Mouse (Mus musculus) adrenal gland, adult (tissue): ENCODE measurements around the gene Ogfod2.

Source experiments
- DNase-seq, 2 experiments: peaks; one replicate each; pipeline ENCODE4 v3.0.0; 2022 to 2023; ENCODE audit warnings: low spot score in 1 of 2; ENCODE audit not compliant: inconsistent age in 2 of 2

Ogfod2 gene

GRCm38 (mm10) chr5:124111742-124112497 lies at the start of gene Ogfod2:
Gene Ogfod2, plus strand, starts transcription at chr5:124112297.
- peak; percentile 95 to 98 for DNase-seq

GRCm38 (mm10) chr5:124069657-124070056 lies 42.4 kb upstream of the Ogfod2 start:
- DNase-seq = no peak

DNA sequence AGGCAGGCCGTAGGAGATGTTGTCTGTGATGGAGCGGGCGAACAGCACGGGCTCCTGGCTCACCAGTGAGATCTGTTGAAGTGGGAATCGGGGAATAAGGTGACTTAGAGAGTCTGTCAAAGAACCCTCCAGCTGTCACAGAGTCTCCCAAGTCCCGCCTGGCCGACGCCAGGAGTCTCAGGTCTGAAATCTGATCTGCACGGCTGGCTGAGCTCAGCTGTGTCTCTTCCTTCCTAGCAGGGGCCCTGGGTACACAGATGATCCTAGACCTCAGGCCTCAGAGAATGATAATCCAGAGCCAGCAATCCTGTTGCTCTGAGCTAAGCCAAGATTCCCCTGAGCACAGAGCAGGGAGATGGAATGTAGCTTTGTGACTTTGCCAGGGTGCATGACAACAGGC lies 38.4 kb upstream of the Ogfod2 start:
- DNase-seq = no peak

GRCm38 (mm10) chr5:124074845-124075307 lies 37.2 kb upstream of the Ogfod2 start:
- DNase-seq = peak; percentile 36 to 79

DNA sequence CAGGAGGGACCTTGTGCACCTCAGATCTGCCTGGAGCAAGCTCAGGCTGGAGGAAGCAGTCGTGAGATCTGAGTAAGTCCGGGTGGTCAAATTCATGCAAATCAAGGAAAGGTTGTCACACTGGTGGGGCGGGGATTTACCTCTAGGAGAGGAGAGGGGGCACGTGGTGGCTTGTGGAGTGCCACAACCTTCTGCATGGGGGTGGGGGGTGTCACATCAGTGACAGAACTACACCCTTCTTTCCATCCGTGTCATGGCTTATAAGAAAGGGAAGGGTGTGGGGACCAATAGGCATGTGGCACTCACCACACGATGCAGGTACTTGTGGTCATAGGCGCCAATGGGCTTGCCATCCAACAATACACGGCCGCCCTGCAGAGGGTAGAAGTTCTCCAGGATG lies 36.4 kb upstream of the Ogfod2 start:
- no peak for DNase-seq

- DNase-seq = no peak
These were observed 35.5 kb upstream of the Ogfod2 start for GRCm38 (mm10) chr5:124076559-124076958.

DNA sequence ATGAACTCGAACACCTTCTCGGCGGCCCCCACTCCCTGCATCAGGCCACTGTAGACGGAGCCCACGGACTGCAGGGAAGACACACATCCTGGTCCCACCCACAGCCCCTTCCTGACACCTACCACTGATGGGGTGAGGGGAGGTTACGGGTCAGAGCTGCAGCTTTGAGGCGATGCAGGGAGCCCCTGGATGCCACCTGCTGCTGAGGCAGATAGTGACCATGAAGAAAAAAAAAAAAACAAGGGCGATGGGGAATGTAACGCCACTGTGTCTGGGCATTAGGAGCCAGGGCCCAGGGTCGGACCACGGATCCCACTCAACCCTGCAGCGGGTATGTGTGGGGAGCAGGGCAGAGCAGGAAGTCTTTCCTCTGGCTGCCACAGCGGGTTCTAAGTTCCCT lies 34.9 kb upstream of the Ogfod2 start:
- no peak for DNase-seq

DNA sequence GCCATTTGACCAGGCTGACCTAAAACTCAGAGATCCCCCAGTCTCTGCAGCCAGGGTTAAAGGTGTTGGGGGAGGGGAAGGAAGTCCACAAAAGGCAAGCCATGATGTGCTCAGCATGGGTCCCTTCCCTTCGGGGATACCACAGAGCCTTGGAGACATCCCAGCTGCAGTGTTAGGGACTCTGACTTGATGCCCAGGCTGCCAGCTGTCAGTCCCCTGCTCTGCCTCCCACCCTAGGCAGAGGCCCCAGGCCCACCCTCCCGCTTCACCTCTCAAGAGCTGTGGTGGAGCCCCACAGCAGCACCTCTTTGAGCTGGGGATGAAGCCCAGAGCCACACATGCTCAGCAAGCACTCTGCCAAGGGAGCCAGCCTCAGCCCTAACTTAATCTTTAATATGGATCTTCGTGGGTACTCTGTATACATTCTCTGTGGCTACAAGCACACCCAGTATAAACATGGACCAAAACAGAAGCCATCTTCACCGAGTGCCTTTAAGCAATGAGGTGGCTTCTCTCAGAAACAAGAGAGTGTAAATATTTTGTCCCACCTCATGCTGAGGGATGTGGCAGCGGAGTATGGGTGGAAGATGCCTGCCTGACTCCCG lies 34.1 kb upstream of the Ogfod2 start:
- no peak for DNase-seq

- no peak for DNase-seq
These were observed 33.2 kb upstream of the Ogfod2 start for GRCm38 (mm10) chr5:124078794-124079416.

- DNase-seq = no peak
These were observed 32.2 kb upstream of the Ogfod2 start for GRCm38 (mm10) chr5:124079880-124080279.

DNA sequence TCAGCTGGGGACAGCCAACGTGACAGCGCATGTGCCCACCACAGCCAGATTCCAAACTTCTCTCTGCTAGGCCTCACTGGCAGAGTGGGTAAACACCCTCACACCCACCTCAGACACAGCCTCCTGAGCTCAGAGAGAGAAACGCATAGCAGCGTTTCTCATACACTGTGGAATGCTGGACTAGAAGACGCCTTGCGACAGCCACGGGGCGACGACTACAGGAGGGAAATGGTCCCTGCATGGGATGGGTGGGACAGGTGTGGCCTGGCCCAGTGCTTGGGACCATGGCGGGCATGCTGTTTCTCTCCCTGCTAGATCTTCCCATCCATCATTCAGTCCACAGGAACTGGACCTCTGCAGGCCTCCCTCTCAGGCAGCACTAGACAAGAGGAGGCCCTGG lies 29.6 kb upstream of the Ogfod2 start:
- DNase-seq = no peak

DNA sequence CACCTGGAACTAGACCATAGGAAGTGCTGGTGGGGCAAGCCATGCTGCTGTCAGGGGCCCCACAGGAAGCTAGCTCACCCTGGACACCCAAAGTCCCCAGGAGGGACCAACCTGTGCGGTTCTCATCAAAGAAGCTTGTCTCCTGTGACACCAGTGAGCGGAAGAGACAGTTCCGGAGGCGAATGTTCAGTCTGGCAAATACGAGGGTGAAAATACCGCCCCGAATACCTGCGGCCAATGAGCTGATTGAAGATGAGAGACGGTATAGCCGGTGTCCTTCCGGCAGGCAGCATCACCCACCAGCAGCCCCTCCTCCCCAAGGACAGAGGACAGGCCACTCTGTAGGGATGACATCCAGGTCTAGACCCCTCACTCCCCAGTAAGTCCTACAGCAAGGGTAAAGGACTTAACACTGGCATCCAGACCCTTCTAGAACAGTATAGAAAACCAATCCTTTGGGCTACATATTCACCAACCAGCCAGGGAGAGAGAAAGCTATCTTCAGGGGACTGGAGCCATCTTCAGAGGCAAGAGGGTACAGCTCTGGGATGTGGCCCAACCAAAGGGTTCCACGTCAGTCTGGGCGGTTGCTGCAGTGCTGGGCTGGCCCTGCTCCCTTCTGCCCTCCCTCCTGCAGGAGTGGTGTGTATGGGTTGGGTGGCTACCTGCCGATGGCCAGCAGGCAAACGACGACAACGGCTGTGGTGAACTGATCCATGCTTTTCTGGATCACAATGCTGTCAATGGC lies 29.0 kb upstream of the Ogfod2 start:
- DNase-seq = no peak

- no peak for DNase-seq
These were observed 28.1 kb upstream of the Ogfod2 start for GRCm38 (mm10) chr5:124083850-124084587.

DNA sequence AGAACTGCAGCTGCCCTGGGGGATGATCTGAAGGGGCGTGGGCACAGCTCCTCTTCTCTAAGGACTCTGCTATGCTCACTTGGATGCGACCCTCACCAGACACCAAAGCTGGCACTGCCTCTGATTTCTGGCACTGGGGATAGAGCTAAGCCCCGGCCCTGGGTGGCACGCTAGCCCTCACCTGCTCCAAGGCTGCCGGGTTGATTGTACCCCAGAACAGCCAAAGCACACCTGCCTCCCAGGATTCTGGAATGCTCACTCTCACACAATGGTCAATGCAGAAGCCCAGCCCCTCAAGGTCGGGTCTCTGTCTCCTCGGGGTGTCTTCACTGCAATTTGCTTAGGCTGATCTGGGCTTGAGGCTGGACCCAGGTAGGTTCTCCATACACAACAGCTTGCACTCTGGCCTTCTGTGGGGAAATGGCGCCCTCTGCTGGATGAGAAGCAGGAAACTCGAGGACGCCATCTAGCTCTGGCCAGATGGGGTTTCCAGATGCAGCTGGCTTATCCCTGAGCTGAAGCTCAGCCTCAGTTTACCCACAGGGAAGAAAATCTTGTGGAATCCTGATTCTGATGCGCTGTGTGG lies 27.4 kb upstream of the Ogfod2 start:
- peak; percentile 86 to 95 for DNase-seq

GRCm38 (mm10) chr5:124085513-124085912 lies 26.6 kb upstream of the Ogfod2 start:
- DNase-seq = no peak

DNA sequence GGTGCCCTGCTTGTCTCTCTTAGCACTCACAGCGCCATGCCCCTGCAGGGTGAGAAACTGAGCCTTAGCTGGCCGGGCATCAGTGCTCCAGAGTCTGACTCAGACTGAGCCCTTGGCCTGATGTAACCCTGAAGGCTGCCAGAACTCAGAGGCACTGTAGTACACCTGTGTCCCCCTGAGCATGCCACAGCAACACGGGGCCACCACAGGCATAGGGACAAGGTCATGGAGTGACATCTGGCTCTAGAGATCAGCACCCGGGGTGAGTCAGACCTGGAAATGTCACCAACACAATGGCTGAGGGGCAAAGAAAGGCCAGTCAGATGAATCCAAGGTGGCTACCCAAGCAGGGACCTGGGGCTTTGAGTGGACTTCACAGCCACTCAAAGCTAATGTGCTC lies 25.2 kb upstream of the Ogfod2 start:
- DNase-seq = peak; percentile 79 to 85

GRCm38 (mm10) chr5:124089868-124090267 lies 22.2 kb upstream of the Ogfod2 start:
- DNase-seq = no peak

- no peak for DNase-seq
These were observed 20.1 kb upstream of the Ogfod2 start for GRCm38 (mm10) chr5:124091951-124092406.

GRCm38 (mm10) chr5:124093120-124093794 lies 18.8 kb upstream of the Ogfod2 start:
- DNase-seq = peak; percentile 69 to 79
